Comparison of ENCODE assay signal across 11 mouse cellular contexts in the genomic region with DNA sequence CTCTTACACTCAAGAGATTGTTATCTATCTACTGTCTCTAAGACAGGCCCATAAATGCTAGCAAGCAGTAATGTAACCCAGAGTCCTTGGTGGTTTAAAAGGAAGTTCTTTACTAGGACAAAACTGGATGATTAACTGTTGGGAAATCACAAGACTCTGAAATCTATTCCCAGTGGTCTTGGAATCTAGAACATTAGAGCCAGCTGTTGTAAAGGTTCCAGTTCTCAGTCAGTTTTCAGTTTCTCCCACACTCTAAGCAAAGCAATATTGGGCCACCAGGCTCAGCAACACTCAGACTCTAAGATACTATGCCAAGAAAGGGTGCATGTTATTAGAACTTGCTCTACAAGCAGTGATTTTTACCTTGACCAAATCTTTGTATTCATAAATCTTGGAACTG.
"Had no signal": no experiment of that assay in that cellular context is flagged by ENCODE, and none has a peak within 500 bp of the region (broad histone marks: within the 10 kb centered on the region; RNA-seq: fewer than 3 reads in every experiment).

No protein-coding gene starts in this region.

- DNase-seq: kidney, adult 8-10 months; kidney, postnatal 14 days; layer of hippocampus, adult 9-11 months; liver; lung, adult 18-20 months; lung, postnatal 10 days; retina, postnatal 1 day; right cerebral cortex, postnatal 25 days; thymus, adult 2 months; thymus, postnatal 14 days; thymus, postnatal 4 days had no signal
